Mouse (Mus musculus) intestine, embryonic 15.5 days (tissue): ENCODE data around the gene Dst. TPM values are rescaled to one million over a fixed set of nuclear protein-coding genes. Genes with fewer than 3 reads are reported as not detected.

Experiments
- ATAC-seq: fragments of 200-750 bp; cut with Nextera tagmentation; 2 replicates; pipeline ENCODE4 v1.8.0; 2017; ENCODE audit warnings: moderate TSS enrichment, moderate library complexity
- H3K27ac ChIP-seq: fragments of 300-500 bp; sonication (generic); 2 replicates; pipeline ENCODE4 v1.5.1; 2015; ENCODE audit warnings: mild to moderate bottlenecking, inconsistent platforms
- H3K27me3 ChIP-seq: fragments of 300-500 bp; sonication (generic); replicated peaks from 2 replicates; pipeline ENCODE4 v1.6.1; 2015; ENCODE audit warnings: inconsistent platforms
- H3K36me3 ChIP-seq: fragments of 300-500 bp; sonication (generic); 2 replicates; pipeline ENCODE4 v1.6.1; 2015; ENCODE audit warnings: inconsistent platforms
- H3K4me1 ChIP-seq: fragments of 300-500 bp; sonication (generic); replicated peaks from 2 replicates; pipeline ENCODE4 v1.6.1; 2015; ENCODE audit warnings: inconsistent platforms
- H3K4me2 ChIP-seq: fragments of 300-500 bp; sonication (generic); replicated peaks from 2 replicates; pipeline ENCODE4 v1.6.1; 2015; ENCODE audit warnings: mild to moderate bottlenecking, inconsistent platforms
- H3K4me3 ChIP-seq: fragments of 300-500 bp; sonication (generic); replicated peaks from 2 replicates; pipeline ENCODE4 v1.5.1; 2015; ENCODE audit warnings: inconsistent platforms
- H3K9ac ChIP-seq: fragments of 300-500 bp; sonication (generic); 2 replicates; pipeline ENCODE4 v1.6.1; 2015; ENCODE audit warnings: inconsistent platforms
- H3K9me3 ChIP-seq: fragments of 300-500 bp; sonication (generic); 2 replicates; pipeline ENCODE4 v1.6.1; 2016; ENCODE audit warnings: inconsistent platforms
- WGBS: fragments of 180-500 bp; shearing (Covaris S2); methylation state at CpG from one replicate; pipeline ENCODE4 v1.1.7; 2015; 5-methylcytosine and 5-hydroxymethylcytosine counted together
- polyA plus RNA-seq: library from polyadenylated mRNA; unstranded; fragments of >200 nt; fragmentation: Nextera tagmentation; extraction: Ambion mirVana; gene quantifications from 2 replicates; pipeline ENCODE4 v1.2.1, GENCODE M21; 2015

The Dst gene
- polyA plus RNA-seq, 1 experiment from 2014 or later = 19.2 TPM

DNA sequence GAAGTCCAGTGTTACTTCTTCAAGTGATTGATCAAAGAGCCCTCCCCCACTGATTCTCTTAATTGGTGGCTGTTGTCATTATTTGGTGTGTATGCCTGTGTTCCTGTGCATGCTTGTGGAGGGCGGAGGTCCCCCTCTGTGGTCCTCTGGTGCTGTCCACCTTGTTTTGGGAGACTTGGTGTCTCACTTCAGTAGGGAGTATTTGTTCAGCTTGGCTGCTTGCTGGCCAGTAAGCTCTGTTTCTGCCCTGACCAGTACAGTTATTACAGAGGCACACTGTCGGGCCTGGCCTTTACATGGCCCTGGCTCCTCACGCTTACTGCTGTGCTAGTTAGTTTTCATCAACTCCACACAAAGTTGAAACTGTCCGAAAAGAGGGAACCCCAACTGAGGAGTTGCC lies 109.3 kb downstream of the Dst start:
- no peak overlapping the region for H3K9ac ChIP-seq
- H3K27me3 ChIP-seq = no peaks in the 10 kb centered on the region
- 86% methylated on average over 4 of the region's 4 CpGs for WGBS
- H3K4me1 ChIP-seq = no peaks in the 10 kb centered on the region
- no peak for ATAC-seq
- no peaks in the 10 kb centered on the region for H3K9me3 ChIP-seq
- no peak overlapping the region for H3K4me3 ChIP-seq
- H3K27ac ChIP-seq = no peak overlapping the region
- H3K4me2 ChIP-seq = no peak overlapping the region
- H3K36me3 ChIP-seq = no peaks in the 10 kb centered on the region

DNA sequence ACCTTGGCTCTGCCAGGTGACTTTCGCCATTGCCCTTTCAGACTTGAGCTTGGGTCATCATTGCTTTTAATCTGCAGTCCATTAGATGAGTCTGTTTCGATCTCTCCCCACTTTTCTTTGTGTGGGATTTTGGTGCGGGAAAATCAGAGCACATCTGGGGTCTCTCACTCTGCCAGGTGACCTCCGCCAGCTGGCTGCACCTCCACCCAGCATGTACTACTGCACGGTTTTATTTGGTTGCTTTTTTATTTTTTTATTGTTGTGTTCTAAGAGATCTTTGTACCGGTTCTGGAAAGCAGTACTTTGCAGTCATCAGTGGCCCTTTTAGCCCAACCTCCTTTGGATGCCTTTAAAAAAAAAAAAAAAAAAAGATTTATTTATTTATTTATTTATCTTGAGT lies 112.6 kb downstream of the Dst start:
- Histone ChIP-seq H3K27me3 (no peaks in the 10 kb centered on the region), H3K27ac (no peak overlapping the region), H3K36me3 (no peaks in the 10 kb centered on the region), H3K4me3 (no peak overlapping the region), H3K9ac (no peak overlapping the region), H3K9me3 (no peaks in the 10 kb centered on the region), H3K4me1 (no peaks in the 10 kb centered on the region), H3K4me2 (no peak overlapping the region)
- no peak for ATAC-seq
- 88% methylated on average over 6 of the region's 6 CpGs for WGBS

- no peaks in the 10 kb centered on the region for H3K36me3 ChIP-seq
- no peaks in the 10 kb centered on the region for H3K9me3 ChIP-seq
- H3K27me3 ChIP-seq = no peaks in the 10 kb centered on the region
- WGBS = 65% methylated on average over 2 of the region's 2 CpGs
- no peak overlapping the region for H3K9ac ChIP-seq
- no peak overlapping the region for H3K4me2 ChIP-seq
- no peak for ATAC-seq
- no peak overlapping the region for H3K27ac ChIP-seq
- no peaks in the 10 kb centered on the region for H3K4me1 ChIP-seq
- H3K4me3 ChIP-seq = no peak overlapping the region
Measured at GRCm38 (mm10) chr1:34021574-34021973, 113.5 kb downstream of the Dst start.

DNA sequence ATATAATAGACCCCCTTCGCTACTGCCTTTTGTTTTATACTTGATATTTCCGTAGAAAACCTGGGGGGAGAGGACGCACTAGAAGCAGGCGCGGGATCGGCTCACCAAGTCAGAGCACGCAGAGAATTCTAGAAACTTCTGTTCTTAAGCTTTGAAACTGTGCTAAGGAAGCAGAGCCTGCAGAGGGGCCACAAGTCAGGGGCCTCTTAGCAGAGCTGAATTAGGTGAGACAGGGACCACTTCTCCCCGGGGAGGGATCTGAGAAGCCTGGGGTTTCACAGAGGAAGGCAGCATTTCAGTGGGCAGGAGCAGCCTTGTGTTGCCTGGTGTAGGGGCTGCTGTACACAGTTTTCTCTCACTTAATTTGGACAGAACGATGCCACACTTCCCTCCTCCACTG lies 115.1 kb downstream of the Dst start:
- no peaks in the 10 kb centered on the region for H3K27me3 ChIP-seq
- H3K9me3 ChIP-seq = no peaks in the 10 kb centered on the region
- no peak overlapping the region for H3K27ac ChIP-seq
- H3K4me3 ChIP-seq = no peak overlapping the region
- no peak overlapping the region for H3K4me2 ChIP-seq
- H3K36me3 ChIP-seq = no peaks in the 10 kb centered on the region
- no peaks in the 10 kb centered on the region for H3K4me1 ChIP-seq
- H3K9ac ChIP-seq = no peak overlapping the region
- 76% methylated on average over 9 of the region's 9 CpGs for WGBS
- no peak for ATAC-seq

DNA sequence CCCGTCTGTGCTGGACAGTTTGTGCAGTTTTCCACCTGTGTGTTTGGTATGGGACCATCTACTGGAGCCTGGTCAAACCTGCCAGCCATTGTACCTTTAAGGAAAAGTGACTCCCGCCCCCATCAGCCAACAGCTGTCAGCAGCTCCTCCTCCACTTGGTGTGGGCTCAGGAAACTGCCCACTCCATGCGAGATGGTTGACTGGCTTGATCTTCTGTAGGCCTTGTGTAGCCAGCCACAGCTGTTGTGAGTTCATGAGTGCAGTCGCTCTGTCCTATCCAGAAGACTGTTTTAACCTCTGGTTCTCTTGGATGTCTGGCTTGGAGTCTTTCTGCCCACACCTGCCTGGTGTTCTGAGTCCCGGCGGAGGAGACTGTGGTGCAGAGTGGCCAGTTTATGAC lies 117.9 kb downstream of the Dst start:
- no peak overlapping the region for H3K4me2 ChIP-seq
- no peaks in the 10 kb centered on the region for H3K27me3 ChIP-seq
- ATAC-seq = no peak
- no peaks in the 10 kb centered on the region for H3K9me3 ChIP-seq
- no peak overlapping the region for H3K27ac ChIP-seq
- no peak overlapping the region for H3K9ac ChIP-seq
- 78% methylated on average over 6 of the region's 6 CpGs for WGBS
- no peak overlapping the region for H3K4me3 ChIP-seq
- H3K4me1 ChIP-seq = no peaks in the 10 kb centered on the region
- H3K36me3 ChIP-seq = no peaks in the 10 kb centered on the region

- WGBS = 67% methylated on average over 5 of the region's 5 CpGs
- Histone ChIP-seq H3K27ac (no peak overlapping the region), H3K4me3 (no peak overlapping the region), H3K9ac (no peak overlapping the region), H3K4me1 (no peaks in the 10 kb centered on the region), H3K36me3 (no peaks in the 10 kb centered on the region), H3K9me3 (no peaks in the 10 kb centered on the region), H3K27me3 (no peaks in the 10 kb centered on the region), H3K4me2 (no peak overlapping the region)
- ATAC-seq = no peak
Measured at GRCm38 (mm10) chr1:34028722-34029121, 120.7 kb downstream of the Dst start.

DNA sequence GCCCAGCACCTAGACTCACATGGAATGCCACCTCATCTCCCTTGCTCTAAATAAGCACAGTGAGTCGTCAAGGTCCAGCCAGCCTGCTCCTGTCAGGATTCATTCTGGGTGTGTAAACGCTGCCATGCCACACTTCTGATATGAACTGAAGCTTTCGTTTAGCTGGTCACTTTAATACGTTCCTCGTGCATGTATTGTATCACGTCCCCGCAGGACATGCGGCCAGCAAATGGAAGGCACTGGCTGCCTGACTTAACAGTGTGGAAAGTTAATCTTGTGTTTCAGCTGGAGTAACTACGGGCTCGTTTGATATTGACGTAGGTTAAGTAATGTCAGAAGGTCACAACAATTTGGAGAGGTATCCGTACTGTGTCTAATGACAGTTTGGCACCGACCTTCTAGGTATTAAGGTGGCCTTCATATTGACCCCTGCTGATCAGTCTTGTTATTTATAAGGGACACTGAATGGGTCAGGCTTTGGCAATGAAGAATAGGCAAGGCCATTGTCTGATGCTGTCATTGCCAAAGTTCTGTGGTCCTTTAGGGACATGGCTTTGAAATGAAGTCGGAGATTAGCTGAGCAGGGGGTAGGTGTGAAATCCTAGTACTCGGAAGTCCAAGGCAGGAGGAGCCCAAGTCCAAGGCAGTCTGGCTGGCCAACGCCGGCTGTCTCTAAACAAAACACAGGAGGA lies 122.5 kb downstream of the Dst start:
- no peak overlapping the region for H3K9ac ChIP-seq
- no peaks in the 10 kb centered on the region for H3K36me3 ChIP-seq
- no peak overlapping the region for H3K27ac ChIP-seq
- H3K4me1 ChIP-seq = no peaks in the 10 kb centered on the region
- no peaks in the 10 kb centered on the region for H3K27me3 ChIP-seq
- H3K9me3 ChIP-seq = no peaks in the 10 kb centered on the region
- WGBS = 80% methylated on average over 17 of the region's 17 CpGs
- no peak for ATAC-seq
- H3K4me2 ChIP-seq = no peak overlapping the region
- no peak overlapping the region for H3K4me3 ChIP-seq

DNA sequence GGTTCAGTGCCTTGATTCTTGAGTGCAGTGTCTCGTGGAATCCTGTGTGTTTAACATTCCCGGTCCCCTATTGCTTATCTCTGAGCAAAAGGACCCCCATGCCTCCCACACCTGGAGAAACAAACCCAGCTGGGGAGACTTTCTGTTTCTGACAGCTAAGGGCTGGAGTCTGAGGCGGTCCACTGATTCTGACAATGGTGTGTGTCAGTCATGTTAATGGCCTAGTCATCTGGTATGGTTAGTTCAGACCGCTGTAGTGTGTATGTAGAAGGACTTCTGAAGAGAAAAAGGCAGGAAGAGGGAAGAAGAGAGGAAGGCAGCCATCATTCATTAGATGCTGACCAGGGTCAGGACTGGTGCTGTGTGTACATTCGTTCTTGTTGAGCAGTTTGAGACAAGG lies 125.0 kb downstream of the Dst start:
- Histone ChIP-seq H3K9me3 (no peaks in the 10 kb centered on the region), H3K9ac (no peak overlapping the region), H3K27me3 (no peaks in the 10 kb centered on the region), H3K4me3 (no peak overlapping the region), H3K27ac (no peak overlapping the region), H3K4me2 (no peak overlapping the region), H3K4me1 (no peaks in the 10 kb centered on the region), H3K36me3 (no peaks in the 10 kb centered on the region)
- ATAC-seq = no peak
- 60% methylated on average over 5 of the region's 5 CpGs for WGBS

DNA sequence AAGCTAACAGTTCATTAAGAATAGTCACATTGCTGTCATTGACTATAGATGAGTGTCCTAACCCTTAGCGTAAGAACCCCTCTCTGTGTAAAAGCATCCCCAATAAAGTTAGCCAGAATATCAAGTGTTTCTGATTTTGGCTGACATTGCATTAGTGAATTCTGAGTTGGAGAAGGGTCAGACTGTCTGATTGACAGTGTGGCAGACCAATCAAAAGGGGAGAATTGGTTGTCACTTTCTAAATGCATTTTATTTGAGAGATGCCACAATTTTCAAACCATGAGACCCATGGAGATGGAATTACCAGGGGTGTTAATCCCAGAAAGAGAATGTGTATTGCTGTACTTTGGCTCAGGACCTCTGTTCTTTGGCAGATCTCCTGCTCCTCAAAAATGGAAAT lies 125.5 kb downstream of the Dst start:
- H3K4me2 ChIP-seq = no peak overlapping the region
- no peaks in the 10 kb centered on the region for H3K27me3 ChIP-seq
- H3K4me3 ChIP-seq = no peak overlapping the region
- H3K27ac ChIP-seq = no peak overlapping the region
- H3K9me3 ChIP-seq = no peaks in the 10 kb centered on the region
- H3K4me1 ChIP-seq = no peaks in the 10 kb centered on the region
- 95% methylated on average over 1 of the region's 1 CpGs for WGBS
- no peaks in the 10 kb centered on the region for H3K36me3 ChIP-seq
- ATAC-seq = no peak
- no peak overlapping the region for H3K9ac ChIP-seq

GRCm38 (mm10) chr1:34033958-34034357 lies 125.9 kb downstream of the Dst start:
- Histone ChIP-seq H3K27me3 (no peaks in the 10 kb centered on the region), H3K27ac (no peak overlapping the region)

DNA sequence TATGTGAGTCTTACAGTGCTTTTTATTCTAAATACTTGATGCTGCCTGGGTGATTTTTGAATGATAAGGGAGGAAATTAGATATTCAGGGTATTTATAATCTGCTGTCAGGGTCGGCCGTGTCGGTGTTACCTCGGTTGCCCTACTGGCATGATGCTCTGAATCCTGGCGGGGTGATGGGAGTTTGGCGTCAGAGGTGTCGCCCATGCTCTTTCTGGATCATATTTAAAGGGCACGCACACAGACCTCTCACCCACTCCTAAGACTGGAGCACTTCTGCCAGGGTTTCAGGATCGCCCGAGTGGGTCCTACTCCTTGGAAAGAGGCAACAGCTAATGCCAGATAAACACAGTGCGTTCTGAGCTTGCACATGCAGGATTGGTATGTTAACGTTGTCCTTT lies 128.1 kb downstream of the Dst start:
- H3K9me3 ChIP-seq = no peaks in the 10 kb centered on the region
- WGBS = 82% methylated on average over 12 of the region's 12 CpGs
- no peaks in the 10 kb centered on the region for H3K27me3 ChIP-seq
- no peak for ATAC-seq
- no peak overlapping the region for H3K27ac ChIP-seq
- H3K9ac ChIP-seq = no peak overlapping the region
- H3K36me3 ChIP-seq = no peaks in the 10 kb centered on the region
- H3K4me1 ChIP-seq = peaks cover 2% of the 10 kb centered on the region; the same call in 1 of the 2 replicates
- H3K4me3 ChIP-seq = no peak overlapping the region
- no peak overlapping the region for H3K4me2 ChIP-seq

More at GRCm38 (mm10) chr1:34033958-34034357, 125.9 kb downstream of the Dst start:
- no peak for ATAC-seq
- Histone ChIP-seq H3K9ac (no peak overlapping the region), H3K4me2 (no peak overlapping the region), H3K9me3 (no peaks in the 10 kb centered on the region), H3K4me3 (no peak overlapping the region), H3K36me3 (no peaks in the 10 kb centered on the region), H3K4me1 (no peaks in the 10 kb centered on the region)
- 78% methylated on average over 3 of the region's 3 CpGs for WGBS

- H3K9me3 ChIP-seq = no peaks in the 10 kb centered on the region
- ATAC-seq = no peak
- no peaks in the 10 kb centered on the region for H3K27me3 ChIP-seq
- peaks cover 5% of the 10 kb centered on the region; the same call in 1 of the 2 replicates for H3K4me1 ChIP-seq
- no peak overlapping the region for H3K4me2 ChIP-seq
- H3K27ac ChIP-seq = no peak overlapping the region
- H3K36me3 ChIP-seq = no peaks in the 10 kb centered on the region
- no peak overlapping the region for H3K4me3 ChIP-seq
- 88% methylated on average over 7 of the region's 7 CpGs for WGBS
- H3K9ac ChIP-seq = no peak overlapping the region
Measured at GRCm38 (mm10) chr1:34038571-34038970, 130.5 kb downstream of the Dst start.

GRCm38 (mm10) chr1:34040049-34040448 lies 132.0 kb downstream of the Dst start:
- 59% methylated on average over 3 of the region's 3 CpGs for whole genome bisulfite sequencing
- H3K36me3 ChIP-seq = no peaks in the 10 kb centered on the region
- H3K27ac ChIP-seq = no peak overlapping the region
- H3K4me3 ChIP-seq = no peak overlapping the region
- ATAC-seq = no peak
- H3K9ac ChIP-seq = no peak overlapping the region
- no peaks in the 10 kb centered on the region for H3K9me3 ChIP-seq
- peaks cover 5% of the 10 kb centered on the region; the same call in 1 of the 2 replicates for H3K4me1 ChIP-seq
- no peaks in the 10 kb centered on the region for H3K27me3 ChIP-seq
- no peak overlapping the region for H3K4me2 ChIP-seq
